Mouse (Mus musculus) CD4-positive, CD25-positive, alpha-beta regulatory T cell, adult 9 weeks (primary cell): Measurements from ENCODE around the gene Sucla2. TPM values are rescaled to one million over a fixed set of nuclear protein-coding genes. Genes with fewer than 3 reads are reported as not detected.

Experiments used
- polyA plus RNA-seq: library from polyadenylated mRNA; unstranded; fragments of 100-300 nt; shearing (Covaris generic); gene quantifications from one replicate; pipeline ENCODE4 v1.2.1, GENCODE M21; 2017

The Sucla2 gene
- 74.5 TPM for polyA plus RNA-seq

DNA sequence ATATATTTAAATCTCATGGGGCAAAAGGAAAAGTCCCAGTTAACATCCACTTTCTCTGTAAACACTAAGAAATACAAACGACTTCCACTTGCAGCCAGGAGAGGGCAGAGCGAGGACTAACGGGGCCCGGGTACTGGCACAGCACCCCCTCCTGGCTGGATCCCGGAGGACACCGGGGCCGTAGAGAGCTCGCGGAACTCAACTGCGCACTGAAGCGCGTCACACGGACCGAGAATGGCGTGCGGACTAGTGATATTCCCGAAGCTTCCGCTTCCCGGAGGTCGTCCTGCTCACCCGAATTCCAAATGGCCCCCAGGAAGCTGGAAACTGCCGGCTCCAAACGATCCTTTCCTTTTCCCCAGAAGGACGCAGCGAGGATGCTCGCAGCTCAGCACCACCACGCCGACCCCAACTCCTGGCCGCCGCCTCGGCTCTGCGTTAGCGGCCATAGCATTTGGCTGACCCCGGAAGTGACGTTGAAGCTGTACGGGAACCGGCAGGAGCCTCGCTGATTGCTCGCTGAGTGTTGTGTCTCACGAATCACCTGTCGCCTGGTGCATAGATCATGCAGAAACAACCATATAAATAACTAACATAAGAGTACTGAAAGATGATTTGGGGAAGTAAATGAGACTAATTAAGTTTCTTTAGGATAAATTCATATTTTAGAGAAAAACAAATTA, at the start of gene Sucla2:
Gene Sucla2 (plus strand): TSS at position 554 of the 683 bp plus-strand sequence.

DNA sequence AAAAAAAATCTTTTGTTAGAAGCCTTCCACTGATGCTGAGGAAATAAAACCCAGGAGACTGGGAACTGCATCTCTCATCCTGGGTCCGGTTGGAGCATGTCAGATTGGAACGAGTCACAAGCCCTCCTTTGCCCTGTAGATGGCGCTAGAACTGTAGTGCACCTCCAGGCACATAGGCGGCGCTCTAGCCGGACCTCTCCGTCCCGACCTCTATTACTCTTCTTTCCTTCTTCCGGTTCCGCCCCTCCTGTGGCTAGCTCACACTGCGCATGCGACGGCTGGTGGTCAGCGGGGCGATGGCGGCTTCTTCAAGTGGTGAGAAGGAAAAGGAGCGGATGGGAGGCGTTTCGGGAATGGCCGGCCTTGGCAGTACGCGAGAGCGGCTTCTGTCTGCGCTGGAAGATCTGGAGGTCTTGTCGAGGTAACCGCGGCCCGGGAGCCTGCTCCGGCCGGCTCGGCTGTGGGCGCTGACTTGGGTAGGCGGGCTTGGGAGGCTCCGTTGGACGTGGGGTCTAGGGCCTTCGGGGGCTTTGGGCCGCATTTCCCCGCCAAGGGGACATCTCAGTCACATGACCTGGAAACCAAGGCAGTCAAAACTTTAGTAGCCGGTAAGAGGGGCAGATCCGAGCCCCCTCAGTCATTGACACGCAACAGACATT, 15.2 kb upstream of the Sucla2 start, which contains the start of gene Med4:
Gene Med4 (plus strand): TSS at position 261 of the 659 bp plus-strand sequence.

DNA sequence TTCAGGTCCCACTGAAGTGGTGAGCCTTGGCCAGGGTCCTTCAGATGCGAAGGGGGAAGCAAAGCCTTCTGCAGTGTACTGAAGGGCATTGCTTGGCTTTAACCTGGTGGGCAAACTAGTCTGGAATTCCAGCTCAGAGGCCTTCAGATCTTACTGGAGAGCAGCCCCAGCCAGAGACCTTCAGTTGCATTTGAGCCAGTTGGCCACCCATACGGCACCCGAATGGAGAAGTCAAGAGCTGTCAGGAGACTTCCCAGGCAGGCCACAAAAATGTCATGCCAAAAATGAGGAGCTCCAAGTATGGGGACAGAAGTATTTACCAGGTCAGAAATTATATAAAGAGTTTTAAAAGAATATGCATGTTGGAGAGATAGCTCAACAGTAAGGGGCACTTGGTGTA, 22.9 kb downstream of the Sucla2 start, which contains the start of gene Nudt15:
Gene Nudt15 (minus strand): TSS at position 192 of the 400 bp plus-strand sequence.

Other genes with a start within 250 kb of the Sucla2 start
- gene Rb1, start 199.5 kb upstream of the Sucla2 start, polyA plus RNA-seq, result 46.1 TPM
- gene Itm2b, start 140.0 kb upstream of the Sucla2 start, polyA plus RNA-seq, result 1,032 TPM
- gene Med4, start 15.3 kb upstream of the Sucla2 start, polyA plus RNA-seq, result 90.3 TPM
- gene Nudt15, start 22.9 kb downstream of the Sucla2 start, polyA plus RNA-seq, result 7.8 TPM
- not detected for gene Gm21750, start 135.9 kb downstream of the Sucla2 start, polyA plus RNA-seq